In the genomic region with DNA sequence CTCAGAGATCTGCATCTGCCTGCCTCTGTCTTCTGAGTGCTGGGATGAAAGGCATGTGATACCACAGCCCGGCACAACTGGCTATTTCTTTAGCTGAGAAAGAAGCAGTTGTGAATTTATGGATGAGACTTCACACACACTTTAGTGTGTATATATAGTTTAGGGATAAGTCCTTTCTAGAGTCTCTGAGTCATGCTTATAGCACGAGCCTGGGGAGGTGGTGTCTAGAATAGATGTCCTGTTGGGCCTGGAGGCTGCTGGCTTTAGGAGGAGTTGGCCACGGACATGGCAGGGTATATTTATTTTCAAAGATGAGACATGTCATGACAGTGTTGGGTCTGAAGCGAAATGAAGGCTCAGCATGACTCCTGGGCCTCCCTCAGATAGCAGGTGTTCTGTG, we compare ENCODE assay signal across 30 mouse cellular contexts. TPM values are rescaled to one million over a fixed set of nuclear protein-coding genes. Genes with fewer than 3 reads are reported as not detected.
A peak's percentile ranks its signal among the peaks of the same experiment; 100 is the strongest.
DNase-seq lines count a peak whose midpoint lies in the region; ATAC-seq and TF ChIP-seq lines count a peak whose summit lies in the region.
"Had no signal": no experiment of that assay in that cellular context is flagged by ENCODE, and none has a peak within 500 bp of the region (broad histone marks: within the 10 kb centered on the region; RNA-seq: fewer than 3 reads in every experiment).

No protein-coding gene starts in this region.

- no peak for TF ChIP-seq CTCF in layer of hippocampus, adult 2 months (conservative IDR thresholded peaks at IDR 0.05)

- no peak overlapping the region for H3K4me3 ChIP-seq in layer of hippocampus, adult 2 months
- H3K4me3 ChIP-seq: embryonic facial prominence, embryonic 13.5 days; embryonic facial prominence, embryonic 15.5 days; erythroblast, embryonic 14.5 days; forebrain, embryonic 10.5 days; forebrain, embryonic 12.5 days had no signal

- ATAC-seq in frontal cortex, adult (ENCODE audit: low TSS enrichment) = peak; percentile 53
- no peak for ATAC-seq in megakaryocyte, adult 5-6 weeks (ENCODE audit: poor library complexity, severe bottlenecking)
- ATAC-seq: activated CD4-positive, CD25-positive, alpha-beta regulatory T cell, adult 4 months; CD4-positive, CD25-positive, alpha-beta regulatory T cell, adult 4 months; forebrain, embryonic 14.5 days; Patski had no signal

- no peak for DNase-seq in frontal cortex, adult 2 months (ENCODE audit: extremely low spot score in 1 of 2, low spot score in 1 of 2)
- DNase-seq in layer of hippocampus, adult 2 months (ENCODE audit: low spot score in 2 of 2) = no peak
- no peak for DNase-seq in layer of hippocampus, adult 9-10 months (ENCODE audit: low spot score)
- peak; percentile 48 for DNase-seq in right cerebral cortex, adult 18-20 months
- DNase-seq in right cerebral cortex, postnatal 25 days = no peak
- DNase-seq: adrenal gland, adult 8-10 months; adrenal gland, postnatal 14 days; adrenal gland, postnatal 36 days; B cell, adult 2 months; cerebellum, adult 11 months; cerebellum, adult 18-20 months; cerebellum, adult 8-10 months; cerebellum, adult 9-11 months; cerebellum, postnatal 14 days; cerebellum, postnatal 36 days; embryo, embryonic 11 days had no signal

- H3K27ac ChIP-seq in layer of hippocampus, adult 2 months = peak overlapping the region; percentile 18; the same call in 1 of the 2 replicates
- H3K27ac ChIP-seq: embryonic facial prominence, embryonic 13.5 days; embryonic facial prominence, embryonic 15.5 days; forebrain, embryonic 10.5 days; forebrain, embryonic 12.5 days had no signal

RNA-seq across cellular contexts. Expression of gene Cebpe, which starts 22.0 kb away (rescaled TPM):
- 0.17 TPM in 1 of 2 replicates, not detected in the other for polyA plus RNA-seq in frontal cortex, adult 2 months (2012; rRNA removed)
- not detected for total RNA-seq in layer of hippocampus, adult 2 months (2021)
- 24.4 and 26.0 TPM in 2 replicates for total RNA-seq in megakaryocyte, adult 5-6 weeks (2015)
- 41.9 and 52.8 TPM in 2 replicates for total RNA-seq in megakaryocyte, adult 5-6 weeks (2017)
- total RNA-seq: adrenal gland, adult 8-10 months; adrenal gland, postnatal 14 days; adrenal gland, postnatal 36 days had no signal
- polyA plus RNA-seq: activated CD4-positive, CD25-positive, alpha-beta regulatory T cell, adult 4 months; CD4-positive, CD25-positive, alpha-beta regulatory T cell, adult 4 months; embryonic facial prominence, embryonic 13.5 days; embryonic facial prominence, embryonic 15.5 days; forebrain, embryonic 10.5 days; forebrain, embryonic 12.5 days; forebrain, embryonic 14.5 days; Patski had no signal

RNA-seq across cellular contexts. Expression of gene Gm29776, which starts 35.4 kb away (rescaled TPM):
- polyA plus RNA-seq in frontal cortex, adult 2 months (2012; rRNA removed) = 0.08 and 0.20 TPM in 2 replicates
- total RNA-seq in layer of hippocampus, adult 2 months (2021) = not detected
- total RNA-seq in megakaryocyte, adult 5-6 weeks (2015) = 0.25 and 0.46 TPM in 2 replicates
- total RNA-seq in megakaryocyte, adult 5-6 weeks (2017) = not detected in 2 replicates
- total RNA-seq: adrenal gland, adult 18-20 months; adrenal gland, postnatal 14 days; CH12.LX had no signal
- polyA plus RNA-seq: activated CD4-positive, CD25-positive, alpha-beta regulatory T cell, adult 4 months; CD4-positive, CD25-positive, alpha-beta regulatory T cell, adult 4 months; erythroblast, embryonic 14.5 days; forebrain, embryonic 10.5 days; forebrain, embryonic 12.5 days; G1E had no signal

RNA-seq across cellular contexts. Expression of gene Acin1, which starts 47.3 kb away (rescaled TPM):
- 239 and 246 TPM in 2 replicates for polyA plus RNA-seq in frontal cortex, adult 2 months (2012; rRNA removed)
- 100 to 1,000 TPM; 223 to 242 TPM for total RNA-seq in layer of hippocampus, adult 2 months (2021)
- 99.7 and 131 TPM in 2 replicates for total RNA-seq in megakaryocyte, adult 5-6 weeks (2015)
- 173 and 223 TPM in 2 replicates for total RNA-seq in megakaryocyte, adult 5-6 weeks (2017)

RNA-seq across cellular contexts. Expression of gene Slc7a8, which starts 47.7 kb away (rescaled TPM):
- 41.2 and 43.0 TPM in 2 replicates for polyA plus RNA-seq in frontal cortex, adult 2 months (2012; rRNA removed)
- total RNA-seq in layer of hippocampus, adult 2 months (2021) = 10 to 100 TPM; 49.4 to 54.1 TPM
- total RNA-seq in megakaryocyte, adult 5-6 weeks (2015) = 9.1 and 14.3 TPM in 2 replicates
- 1.3 and 2.8 TPM in 2 replicates for total RNA-seq in megakaryocyte, adult 5-6 weeks (2017)
- polyA plus RNA-seq: activated CD4-positive, CD25-positive, alpha-beta regulatory T cell, adult 4 months had no signal

RNA-seq across cellular contexts. Expression of gene 1700123O20Rik, which starts 48.0 kb away (rescaled TPM):
- polyA plus RNA-seq in frontal cortex, adult 2 months (2012; rRNA removed) = 36.3 and 36.6 TPM in 2 replicates
- 10 to 100 TPM; 20.8 to 22.1 TPM for total RNA-seq in layer of hippocampus, adult 2 months (2021)
- 57.9 and 59.1 TPM in 2 replicates for total RNA-seq in megakaryocyte, adult 5-6 weeks (2015)
- total RNA-seq in megakaryocyte, adult 5-6 weeks (2017) = 34.3 and 34.8 TPM in 2 replicates

Comparison
In these comparisons a context has a peak if more than half of its experiments do, and no peak if none do; other contexts are left out.
1. RNA of gene Cebpe, which starts 22.0 kb away (total RNA-seq): 24.4 to 52.8 TPM in megakaryocyte, adult 5-6 weeks; not detected in layer of hippocampus, adult 2 months; every median in the first group is over 10 times any median in the second.